Mouse (Mus musculus) bone marrow, adult 2 months (tissue): ENCODE data around the gene Pxmp4.

Source experiments
- CTCF ChIP-seq: fragments of 200-500 bp; IDR thresholded peaks from 2 replicates; pipeline ENCODE4 v1.5.1; 2011; ENCODE audit warnings: low read length, control low read depth; ENCODE audit not compliant: control insufficient read depth, insufficient read depth
- POLR2A ChIP-seq: fragments of 200-500 bp; IDR thresholded peaks from 2 replicates; pipeline ENCODE4 v1.6.1; 2011; ENCODE audit warnings: low read depth, mild to moderate bottlenecking, control low read depth, low read length, borderline replicate concordance; ENCODE audit not compliant: control insufficient read depth

GRCm38 (mm10) chr2:154571976-154572375 lies 31.5 kb downstream of the Pxmp4 start:
- TF ChIP-seq CTCF (no peak), POLR2A (no peak)
